Mouse (Mus musculus) right cerebral cortex, adult 18-20 months (tissue): ENCODE results near the gene 4933402E13Rik.

Source experiments
- DNase-seq: peaks from one replicate; pipeline ENCODE4 v3.0.0; 2022; ENCODE audit warnings: mixed read lengths

The 4933402E13Rik gene

DNA sequence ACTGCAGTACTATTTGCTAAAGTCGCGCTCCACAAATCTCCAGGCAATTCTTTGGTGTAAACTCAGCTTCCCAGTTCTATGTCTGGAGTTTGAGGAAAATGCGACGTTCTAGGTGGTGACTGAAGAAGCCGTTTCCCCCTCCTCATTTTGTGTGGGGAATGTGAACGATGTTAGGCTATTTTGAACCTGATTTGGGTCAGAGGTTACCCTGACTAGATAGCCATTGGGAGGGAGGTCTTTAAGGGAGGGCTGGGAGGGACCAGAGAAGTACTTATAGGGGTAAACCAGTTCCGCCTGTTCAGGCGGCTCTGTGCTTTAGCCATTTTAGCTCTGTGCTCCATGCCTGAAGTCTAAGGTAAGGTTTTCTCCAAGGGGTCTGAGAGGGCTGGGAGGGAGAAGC is at the start of gene 4933402E13Rik:
TSS of gene 4933402E13Rik (plus strand) at position 301 of the 400 bp plus-strand sequence.
- DNase-seq: no peak
